Mouse (Mus musculus): ENCODE measurements around the gene 2310057J18Rik.
"Not testable (repeated sequence)": the region's sequence is repeated elsewhere in the genome, so short reads cannot be mapped to it uniquely, and the experiment has no call there.

Gene 2310057J18Rik

DNA sequence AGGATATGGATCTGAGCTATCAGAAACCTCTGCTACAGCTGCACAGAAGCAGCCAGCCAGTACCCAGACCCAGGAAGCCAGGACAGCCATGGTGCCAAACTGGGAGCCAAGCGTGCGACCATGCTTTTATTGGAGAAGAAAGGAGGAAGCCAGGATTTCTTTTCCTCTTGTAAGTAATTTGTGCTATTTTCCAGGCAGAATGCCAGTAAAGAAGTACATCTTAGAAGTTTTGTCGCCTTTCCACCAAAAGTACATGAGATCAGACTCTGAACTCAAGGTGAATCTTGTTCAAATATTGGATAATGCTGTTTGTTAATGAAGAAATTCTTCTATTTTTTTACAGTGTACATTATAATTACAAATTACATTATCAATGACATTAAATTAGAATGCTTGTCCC, at the start of gene 2310057J18Rik:
TSS of gene 2310057J18Rik (minus strand) at position 101 of the 400 bp plus-strand sequence.
- in situ Hi-C loops (cut with MboI): no loop called here

DNA sequence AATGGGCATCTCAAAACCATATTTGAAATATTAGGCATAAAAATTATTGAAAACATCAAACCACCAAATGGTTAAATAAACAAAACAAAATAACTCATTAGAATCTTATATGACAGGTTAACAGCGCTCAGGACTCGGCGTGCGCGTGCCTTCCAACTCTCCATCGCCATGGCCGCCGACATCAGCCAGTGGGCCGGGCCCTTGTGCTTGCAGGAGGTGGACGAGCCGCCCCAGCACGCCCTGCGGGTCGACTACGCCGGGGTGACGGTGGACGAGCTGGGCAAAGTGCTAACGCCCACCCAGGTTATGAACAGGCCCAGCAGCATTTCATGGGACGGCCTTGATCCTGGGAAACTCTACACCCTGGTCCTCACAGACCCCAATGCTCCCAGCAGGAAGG, 43.9 kb upstream of the 2310057J18Rik start:
- in situ Hi-C loops (cut with MboI): not testable (repeated sequence)

DNA sequence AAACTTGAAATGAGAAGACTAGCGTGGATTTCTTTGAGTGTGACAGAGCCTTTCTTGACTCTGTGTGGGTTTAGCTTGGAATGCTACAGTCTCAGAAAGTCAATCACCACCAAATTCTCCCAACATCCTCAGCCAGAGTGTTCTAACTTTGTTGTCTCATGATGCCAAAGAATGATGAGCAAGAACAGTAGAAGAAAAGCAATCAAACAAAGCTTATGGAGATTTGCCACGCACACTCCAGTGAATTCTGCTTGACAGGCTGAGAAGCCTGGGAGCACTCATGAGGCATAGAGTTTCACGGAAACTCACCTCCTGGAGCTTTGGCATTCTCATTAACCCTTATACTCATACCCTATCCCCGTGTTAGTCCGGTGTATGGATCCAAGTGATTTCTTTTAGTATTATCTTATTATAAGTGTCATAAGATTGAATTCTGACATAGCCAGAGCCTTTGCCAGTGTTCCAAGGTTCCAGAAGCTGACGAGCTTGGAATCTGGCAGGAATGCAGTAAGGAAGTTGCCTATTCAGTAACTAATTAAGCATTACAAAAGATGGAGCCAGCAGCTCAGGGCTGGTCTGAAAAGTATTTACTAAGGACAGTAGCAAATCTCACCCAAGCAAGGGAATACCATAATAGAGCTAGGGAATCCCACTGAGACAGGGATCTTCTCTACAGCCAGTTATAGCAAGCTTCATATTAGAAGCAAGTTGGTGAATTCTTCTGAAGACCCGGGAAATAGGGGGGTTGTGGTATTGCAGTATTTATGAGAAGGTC, 33.6 kb upstream of the 2310057J18Rik start:
- in situ Hi-C loops (cut with MboI): no loop called here

DNA sequence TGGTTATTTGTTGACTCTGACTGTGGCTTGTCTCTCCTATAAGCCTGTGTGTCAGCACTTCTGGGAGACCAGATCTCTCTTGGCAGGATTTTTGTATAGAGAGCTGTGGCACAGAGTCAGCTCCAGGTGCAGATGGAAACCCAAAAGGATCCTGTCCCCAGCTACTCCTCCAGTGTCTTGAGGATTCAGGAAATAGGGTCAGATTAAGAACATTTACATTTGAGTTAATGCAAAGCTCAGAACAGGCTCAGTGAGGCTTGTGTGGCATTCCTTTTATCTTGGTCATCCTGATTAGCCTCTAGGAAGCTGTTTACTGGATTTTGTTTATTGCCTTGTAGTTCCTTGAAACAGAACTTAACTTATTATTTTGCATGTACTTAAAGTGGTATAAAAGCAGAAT, 11.7 kb upstream of the 2310057J18Rik start:
- in situ Hi-C loops (cut with MboI): no loop called here

DNA sequence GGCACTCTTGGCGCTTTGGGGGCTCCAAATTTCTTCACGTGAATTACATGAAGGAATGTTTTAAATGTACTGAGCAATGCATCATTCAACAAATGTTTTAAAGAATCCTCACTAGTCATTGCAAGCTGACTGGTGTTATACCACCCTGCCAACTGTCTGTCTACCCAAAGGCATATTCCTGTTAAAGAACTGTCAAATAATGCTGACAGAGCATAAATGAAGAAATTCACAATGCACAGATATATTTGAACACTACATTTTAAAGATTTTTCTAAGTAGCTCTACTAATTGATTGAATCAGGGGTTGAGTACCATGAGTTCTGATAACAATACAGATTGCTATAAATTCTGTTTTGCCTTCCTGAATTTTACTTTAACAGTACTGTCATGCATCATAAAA, 2.9 kb upstream of the 2310057J18Rik start:
- in situ Hi-C loops (cut with MboI): no loop called here

DNA sequence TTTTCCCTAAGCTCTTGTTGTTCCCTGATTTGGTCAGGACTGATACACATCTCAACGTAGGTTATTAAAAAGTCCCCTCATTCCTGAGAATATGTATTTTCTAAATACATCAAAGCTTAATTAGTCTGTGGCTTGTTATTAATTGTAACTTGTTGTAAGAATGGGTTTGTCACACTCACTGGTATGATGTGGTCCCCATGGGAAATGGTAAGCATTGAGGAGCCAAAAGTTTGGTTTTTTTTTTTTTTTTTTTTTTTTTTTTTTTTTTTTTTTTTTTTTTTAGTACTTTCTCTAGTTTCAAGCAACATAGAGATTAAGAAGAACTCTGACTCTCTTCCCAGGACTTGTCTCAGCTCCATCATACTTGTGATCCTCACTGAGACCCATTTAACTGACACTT, 17.9 kb downstream of the 2310057J18Rik start:
- in situ Hi-C loops (cut with MboI): no loop called here

DNA sequence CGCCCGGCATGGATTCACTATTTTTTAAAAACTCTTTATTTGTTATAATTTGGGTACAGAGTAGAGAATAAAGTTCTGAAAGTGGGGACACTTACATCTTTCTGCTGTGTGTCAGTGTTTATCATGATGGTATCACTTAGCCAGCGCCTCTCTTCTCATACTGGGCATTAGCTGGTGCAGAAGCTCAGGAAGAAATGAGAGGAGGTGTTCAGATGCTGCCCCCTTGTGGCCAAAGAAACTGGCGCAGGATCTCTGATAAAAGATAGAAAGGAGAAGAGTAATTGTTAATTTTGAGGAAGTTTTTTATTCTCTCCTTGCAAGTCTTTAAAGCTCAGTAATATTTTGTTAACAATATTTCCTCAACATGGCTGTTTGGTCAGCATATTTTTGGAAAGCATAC, 31.0 kb downstream of the 2310057J18Rik start:
- in situ Hi-C loops (cut with MboI): no loop called here

DNA sequence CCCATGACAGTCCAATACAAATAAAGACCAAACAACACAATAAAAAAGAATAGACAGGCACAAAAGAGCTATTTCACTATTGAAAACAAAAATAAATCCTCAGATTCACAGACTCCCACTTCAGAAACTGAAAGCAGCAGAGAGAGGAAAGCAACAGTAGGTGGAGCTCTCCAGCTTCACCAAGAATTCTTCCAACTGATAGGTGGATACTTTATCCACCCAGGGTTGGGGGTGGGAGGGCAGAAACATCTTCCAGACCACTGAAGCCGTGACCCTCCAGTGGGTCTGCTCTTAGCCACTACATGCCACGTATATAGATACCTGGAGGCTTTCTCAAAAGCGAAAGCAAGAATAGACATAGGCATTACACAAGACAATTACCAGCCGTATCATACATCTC, 31.6 kb downstream of the 2310057J18Rik start:
- in situ Hi-C loops (cut with MboI): no loop called here

All from mature B cell (primary cell).